Mouse (Mus musculus): ENCODE results near the gene Helb. TPM values are rescaled to one million over a fixed set of nuclear protein-coding genes. Genes with fewer than 3 reads are reported as not detected.

The Helb gene
- polyA plus RNA-seq, 1 experiment from 2014 or later, result 5.0 TPM

GRCm38 (mm10) chr10:120100806-120101205 lies 12.0 kb downstream of the Helb start:
- no peak overlapping the region for H3K27ac ChIP-seq (ENCODE audit: low read depth)
- H3K9ac ChIP-seq (replicated peaks), result no peak overlapping the region
- H3K27me3 ChIP-seq (ENCODE audit: insufficient read depth, low read length), result no peaks in the 10 kb centered on the region
- H3K36me3 ChIP-seq (replicated peaks; ENCODE audit: insufficient read depth, low read length), result peaks cover 57% of the 10 kb centered on the region
- no peaks in the 10 kb centered on the region for H3K4me1 ChIP-seq (ENCODE audit: insufficient read depth)
- ATAC-seq (no peak), DNase-seq (no peak)
- no peak overlapping the region for H3K4me2 ChIP-seq (ENCODE audit: low read depth, low read length)
- no peak overlapping the region for H3K4me3 ChIP-seq (ENCODE audit: low read depth, low read length)
- 94% methylated on average over 1 of the region's 1 CpGs for WGBS (ENCODE audit: insufficient replicate concordance)
- H3K9me3 ChIP-seq (ENCODE audit: low read length), result no peaks in the 10 kb centered on the region
- no peak for TF ChIP-seq CTCF (IDR thresholded peaks at IDR 0.05; ENCODE audit: low read depth)
- no peak for TF ChIP-seq EP300 (IDR thresholded peaks at IDR 0.05; ENCODE audit: low read depth)

GRCm38 (mm10) chr10:120097564-120097963 lies 15.2 kb downstream of the Helb start:
- Histone ChIP-seq H3K9ac (replicated peaks) (no peak overlapping the region), H3K27me3 (ENCODE audit: insufficient read depth, low read length) (no peaks in the 10 kb centered on the region), H3K4me1 (ENCODE audit: insufficient read depth) (no peaks in the 10 kb centered on the region), H3K27ac (ENCODE audit: low read depth) (no peak overlapping the region), H3K9me3 (ENCODE audit: low read length) (no peaks in the 10 kb centered on the region), H3K4me2 (ENCODE audit: low read depth, low read length) (no peak overlapping the region), H3K4me3 (ENCODE audit: low read depth, low read length) (no peak overlapping the region), H3K36me3 (replicated peaks; ENCODE audit: insufficient read depth, low read length) (peaks cover 44% of the 10 kb centered on the region)
- TF ChIP-seq EP300 (IDR thresholded peaks at IDR 0.05; ENCODE audit: low read depth) (no peak), CTCF (IDR thresholded peaks at IDR 0.05; ENCODE audit: low read depth) (no peak)
- no peak for DNase-seq
- WGBS (ENCODE audit: insufficient replicate concordance), result 84% methylated on average over 5 of the region's 5 CpGs
- no peak for ATAC-seq

- Histone ChIP-seq H3K4me2 (ENCODE audit: low read depth, low read length) (no peak overlapping the region), H3K4me3 (ENCODE audit: low read depth, low read length) (no peak overlapping the region), H3K27ac (ENCODE audit: low read depth) (no peak overlapping the region), H3K27me3 (ENCODE audit: insufficient read depth, low read length) (no peaks in the 10 kb centered on the region), H3K36me3 (replicated peaks; ENCODE audit: insufficient read depth, low read length) (peaks cover 48% of the 10 kb centered on the region), H3K9me3 (ENCODE audit: low read length) (no peaks in the 10 kb centered on the region), H3K4me1 (ENCODE audit: insufficient read depth) (no peaks in the 10 kb centered on the region), H3K9ac (replicated peaks) (no peak overlapping the region)
- DNase-seq (no peak), ATAC-seq (no peak)
- WGBS (ENCODE audit: insufficient replicate concordance), result 86% methylated on average over 5 of the region's 5 CpGs
- TF ChIP-seq EP300 (IDR thresholded peaks at IDR 0.05; ENCODE audit: low read depth) (no peak), CTCF (IDR thresholded peaks at IDR 0.05; ENCODE audit: low read depth) (no peak)
Observed at GRCm38 (mm10) chr10:120095716-120096115, 17.1 kb downstream of the Helb start.

GRCm38 (mm10) chr10:120095136-120095535 lies 17.7 kb downstream of the Helb start:
- Histone ChIP-seq H3K9ac (replicated peaks) (no peak overlapping the region), H3K4me3 (ENCODE audit: low read depth, low read length) (no peak overlapping the region), H3K27ac (ENCODE audit: low read depth) (no peak overlapping the region), H3K4me1 (ENCODE audit: insufficient read depth) (no peaks in the 10 kb centered on the region), H3K4me2 (ENCODE audit: low read depth, low read length) (no peak overlapping the region), H3K36me3 (replicated peaks; ENCODE audit: insufficient read depth, low read length) (peaks cover 46% of the 10 kb centered on the region), H3K9me3 (ENCODE audit: low read length) (no peaks in the 10 kb centered on the region), H3K27me3 (ENCODE audit: insufficient read depth, low read length) (no peaks in the 10 kb centered on the region)
- WGBS (ENCODE audit: insufficient replicate concordance), result 92% methylated on average over 9 of the region's 9 CpGs
- TF ChIP-seq CTCF (IDR thresholded peaks at IDR 0.05; ENCODE audit: low read depth), result no peak
- ATAC-seq, result no peak
- DNase-seq, result no peak

- H3K4me1 ChIP-seq (ENCODE audit: insufficient read depth), result no peaks in the 10 kb centered on the region
- 85% methylated on average over 12 of the region's 12 CpGs for WGBS (ENCODE audit: insufficient replicate concordance)
- H3K4me3 ChIP-seq (ENCODE audit: low read depth, low read length), result no peak overlapping the region
- H3K27ac ChIP-seq (ENCODE audit: low read depth), result no peak overlapping the region
- TF ChIP-seq CTCF (IDR thresholded peaks at IDR 0.05; ENCODE audit: low read depth) (peak; percentile 15; the same call in 1 of the 2 replicates), EP300 (IDR thresholded peaks at IDR 0.05; ENCODE audit: low read depth) (no peak)
- no peaks in the 10 kb centered on the region for H3K9me3 ChIP-seq (ENCODE audit: low read length)
- no peak overlapping the region for H3K9ac ChIP-seq (replicated peaks)
- H3K4me2 ChIP-seq (ENCODE audit: low read depth, low read length), result no peak overlapping the region
- ATAC-seq (no peak), DNase-seq (no peak)
- peaks cover 59% of the 10 kb centered on the region for H3K36me3 ChIP-seq (replicated peaks; ENCODE audit: insufficient read depth, low read length)
- no peaks in the 10 kb centered on the region for H3K27me3 ChIP-seq (ENCODE audit: insufficient read depth, low read length)
Observed at GRCm38 (mm10) chr10:120092548-120092947, 20.2 kb downstream of the Helb start.

GRCm38 (mm10) chr10:120077850-120078249 lies 34.9 kb downstream of the Helb start:
- TF ChIP-seq EP300 (IDR thresholded peaks at IDR 0.05; ENCODE audit: low read depth) (no peak), CTCF (IDR thresholded peaks at IDR 0.05; ENCODE audit: low read depth) (0 out of 2 replicates have a peak, but pooled peaks have one; percentile 7)
- Histone ChIP-seq H3K4me1 (ENCODE audit: insufficient read depth) (no peaks in the 10 kb centered on the region), H3K4me3 (ENCODE audit: low read depth, low read length) (no peak overlapping the region), H3K4me2 (ENCODE audit: low read depth, low read length) (no peak overlapping the region), H3K27me3 (ENCODE audit: insufficient read depth, low read length) (no peaks in the 10 kb centered on the region), H3K9me3 (ENCODE audit: low read length) (no peaks in the 10 kb centered on the region), H3K27ac (ENCODE audit: low read depth) (no peak overlapping the region), H3K9ac (replicated peaks) (no peak overlapping the region), H3K36me3 (replicated peaks; ENCODE audit: insufficient read depth, low read length) (0 out of 2 replicates have a peak, but pooled peaks cover 3% of the 10 kb centered on the region)
- 77% methylated on average over 3 of the region's 3 CpGs for WGBS (ENCODE audit: insufficient replicate concordance)
- no peak for ATAC-seq
- no peak for DNase-seq

- no peak for ATAC-seq
- WGBS (ENCODE audit: insufficient replicate concordance), result 86% methylated on average over 10 of the region's 10 CpGs
- DNase-seq, result no peak
Observed at GRCm38 (mm10) chr10:120066319-120066718, 46.5 kb downstream of the Helb start.

More at GRCm38 (mm10) chr10:120066319-120066718, 46.5 kb downstream of the Helb start:
- H3K27ac ChIP-seq (ENCODE audit: low read depth), result no peak overlapping the region
- no peaks in the 10 kb centered on the region for H3K36me3 ChIP-seq (replicated peaks; ENCODE audit: insufficient read depth, low read length)
- no peak overlapping the region for H3K4me3 ChIP-seq (ENCODE audit: low read depth, low read length)
- H3K9ac ChIP-seq (replicated peaks), result no peak overlapping the region
- TF ChIP-seq CTCF (IDR thresholded peaks at IDR 0.05; ENCODE audit: low read depth), result no peak
- no peak for TF ChIP-seq EP300 (IDR thresholded peaks at IDR 0.05; ENCODE audit: low read depth)
- no peaks in the 10 kb centered on the region for H3K4me1 ChIP-seq (ENCODE audit: insufficient read depth)
- no peak overlapping the region for H3K4me2 ChIP-seq (ENCODE audit: low read depth, low read length)
- no peaks in the 10 kb centered on the region for H3K27me3 ChIP-seq (ENCODE audit: insufficient read depth, low read length)
- H3K9me3 ChIP-seq (ENCODE audit: low read length), result no peaks in the 10 kb centered on the region
